Mouse (Mus musculus) c-Kit-positive CD71-negative TER-119-negative erythroid progenitor cells, embryonic 14.5 days (primary cell): ENCODE measurements around the gene Pcna.
A peak's percentile ranks its signal among the peaks of the same experiment; 100 is the strongest.
"Not testable (repeated sequence)": the region's sequence is repeated elsewhere in the genome, so short reads cannot be mapped to it uniquely, and the experiment has no call there.

ENCODE experiments used
- DNase-seq: peaks from one replicate; pipeline ENCODE4 v3.0.0-alpha.2; 2013; ENCODE audit warnings: low read depth

Pcna gene

GRCm38 (mm10) chr2:132276249-132276648 lies 23.1 kb upstream of the Pcna start:
- DNase-seq, result no peak

- DNase-seq, result no peak
These were observed 22.4 kb upstream of the Pcna start for GRCm38 (mm10) chr2:132275527-132275926.

DNA sequence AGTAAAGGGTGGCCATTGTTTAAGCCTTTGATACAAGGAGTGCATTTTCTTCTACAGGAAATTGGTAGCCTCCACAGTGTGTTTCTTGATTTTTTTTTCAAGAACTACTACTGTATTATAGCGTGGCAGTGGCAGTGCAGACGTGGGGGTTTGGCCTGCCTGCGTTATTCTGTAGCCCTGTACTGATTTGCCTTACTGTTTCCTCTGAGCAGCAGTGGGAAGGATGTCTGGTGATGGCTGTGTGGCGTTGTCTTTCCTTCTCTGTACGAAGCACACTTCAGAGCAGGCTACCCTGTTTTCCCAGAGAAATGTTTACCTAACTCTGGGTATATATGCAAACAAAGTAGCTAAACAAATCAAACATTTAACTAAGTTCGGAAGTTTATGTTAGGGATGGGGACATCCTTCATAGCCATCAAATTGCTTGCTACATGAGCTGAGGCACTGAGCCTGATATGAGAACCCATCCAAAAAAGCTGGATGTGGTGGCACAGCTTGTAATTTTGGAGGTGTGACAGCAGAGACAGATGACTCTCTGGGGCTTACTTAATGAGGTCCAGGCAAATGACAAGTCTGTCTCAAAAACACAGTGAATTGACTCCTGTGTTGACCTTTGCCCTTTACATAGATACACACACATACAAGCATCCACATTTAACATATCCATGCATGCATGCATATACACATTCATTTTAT lies 19.7 kb upstream of the Pcna start:
- DNase-seq, result no peak

DNA sequence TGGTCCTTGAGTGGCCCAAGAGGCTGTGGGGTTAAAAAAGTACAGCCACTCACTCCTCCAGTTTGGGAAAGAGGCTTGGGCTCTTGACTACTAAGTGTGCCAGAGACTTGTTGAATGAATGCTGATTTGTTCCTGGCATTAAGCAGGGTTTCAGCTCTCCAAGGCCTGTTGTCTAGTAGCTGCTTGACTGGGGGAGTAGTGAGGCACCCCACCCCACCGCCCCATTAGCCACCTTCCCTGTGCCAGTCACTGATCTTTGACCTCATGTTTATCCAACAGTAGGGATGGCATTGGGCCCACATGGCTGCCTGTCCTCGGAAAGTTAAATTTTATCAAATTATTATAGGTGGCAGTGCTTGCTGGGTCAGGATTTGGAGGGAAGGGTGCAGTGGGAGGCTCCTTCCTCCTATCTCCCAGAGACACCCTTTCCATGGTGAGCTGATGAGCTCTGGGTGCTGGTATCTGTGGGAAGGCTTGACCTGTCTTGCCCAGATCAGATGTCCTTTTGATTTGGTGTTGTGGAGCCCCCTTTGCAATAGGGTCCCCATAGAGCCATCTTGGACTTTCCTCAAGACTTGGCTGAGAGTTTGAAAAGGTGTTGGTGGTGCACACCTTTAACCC lies 17.3 kb upstream of the Pcna start:
- DNase-seq, result no peak

DNA sequence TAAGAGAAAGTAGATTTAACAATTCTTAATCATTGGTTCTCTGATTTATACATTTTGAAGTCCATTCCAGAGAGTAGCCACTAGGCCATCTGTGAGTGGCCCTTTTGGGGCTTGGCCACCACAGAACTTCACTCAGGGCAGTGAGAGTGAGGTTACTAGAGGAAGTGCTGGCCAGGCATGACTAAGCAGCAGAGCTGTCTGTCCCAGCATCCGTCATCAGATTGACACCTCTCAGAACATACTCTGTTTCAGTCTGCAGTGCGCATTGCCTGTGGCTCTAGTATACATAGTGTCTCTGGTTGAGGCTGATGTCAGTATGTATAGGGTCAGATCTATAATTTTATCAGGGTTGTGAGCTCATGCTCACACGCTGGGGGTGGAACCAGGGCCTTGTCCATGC lies 16.1 kb upstream of the Pcna start:
- DNase-seq, result no peak

DNA sequence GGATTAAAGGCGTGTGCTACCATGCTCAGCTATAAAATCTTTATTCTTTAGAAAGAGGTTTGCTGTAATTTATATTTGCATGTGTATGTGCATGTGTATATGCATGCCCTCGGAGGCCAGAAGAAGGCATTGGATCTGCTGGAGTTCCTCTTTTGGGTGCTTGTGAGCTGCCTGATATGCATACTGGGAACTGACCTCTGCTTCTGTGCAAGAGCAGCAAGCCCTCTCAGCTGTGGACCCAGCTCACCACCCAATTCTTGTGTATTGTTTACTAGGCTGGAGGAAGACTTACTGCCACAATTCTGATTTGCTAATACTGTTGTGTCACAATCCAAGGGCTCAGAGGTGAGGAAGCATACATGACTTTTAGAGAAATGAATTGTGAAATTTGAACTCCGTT lies 13.0 kb upstream of the Pcna start:
- no peak for DNase-seq

DNA sequence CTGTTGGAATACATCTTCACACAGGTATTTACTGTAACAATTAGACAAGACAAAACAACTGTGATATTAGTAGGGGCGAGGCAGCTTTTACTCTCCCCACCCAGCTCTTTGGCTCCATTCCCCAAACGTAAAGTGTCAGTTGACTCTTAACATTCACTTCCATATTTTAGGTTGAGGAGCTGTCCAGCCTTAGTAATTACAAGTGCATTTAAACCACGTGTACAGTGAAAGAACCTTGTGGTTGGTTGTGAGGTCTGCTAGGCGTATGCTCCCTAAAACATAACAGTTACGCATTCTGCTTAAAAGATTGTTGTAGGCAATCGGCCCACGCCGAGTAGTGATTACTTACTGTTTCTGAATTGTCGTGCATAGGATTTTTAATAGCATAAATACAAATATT lies 12.1 kb upstream of the Pcna start:
- DNase-seq, result no peak

- no peak for DNase-seq
These were observed 11.2 kb upstream of the Pcna start for GRCm38 (mm10) chr2:132264266-132264710.

- no peak for DNase-seq
These were observed 10.5 kb upstream of the Pcna start for GRCm38 (mm10) chr2:132263421-132264265.

- peak; percentile 96 for DNase-seq
These were observed 9.8 kb upstream of the Pcna start, which contains the start of gene Cds2 for GRCm38 (mm10) chr2:132262879-132263398. Cds2 (plus strand) TSS chr2:132263148.

GRCm38 (mm10) chr2:132262175-132262574 lies 9.1 kb upstream of the Pcna start:
- no peak for DNase-seq

- DNase-seq, result no peak
These were observed 7.5 kb upstream of the Pcna start for GRCm38 (mm10) chr2:132260601-132261000.

DNA sequence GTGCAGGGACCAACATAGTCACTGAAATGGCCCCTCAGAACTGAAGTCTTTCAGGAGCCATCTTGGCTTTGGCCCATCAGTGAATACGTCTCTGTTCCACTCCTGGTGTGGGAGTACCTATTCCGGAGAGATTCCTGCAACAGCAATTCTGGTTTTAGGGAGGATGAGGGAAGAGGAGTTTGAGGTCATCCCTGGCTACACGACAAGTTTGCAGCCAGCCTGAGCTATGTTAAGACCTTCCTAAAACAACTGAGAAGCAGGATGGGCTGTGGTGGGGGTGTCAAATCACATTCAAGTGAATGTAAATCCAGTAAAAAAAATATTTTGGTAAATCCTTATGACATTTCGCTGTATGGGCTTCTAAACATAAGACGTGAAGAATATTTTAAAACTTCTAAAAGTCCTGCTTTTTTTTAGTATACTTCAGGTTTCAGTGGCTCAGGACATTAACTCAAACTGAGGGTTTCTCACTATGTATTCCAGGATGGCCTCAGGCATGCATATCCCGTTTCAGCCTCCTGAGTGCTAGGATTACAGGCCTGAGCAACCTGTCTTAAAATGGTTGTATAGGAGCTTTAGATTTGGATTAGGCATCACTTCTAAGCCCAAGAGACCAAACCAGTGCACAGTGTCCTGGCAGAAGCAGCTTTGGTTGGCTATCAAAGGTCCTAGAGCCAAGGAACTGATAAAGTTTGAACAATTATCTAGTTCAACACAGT lies 4.4 kb upstream of the Pcna start:
- DNase-seq, result no peak

DNA sequence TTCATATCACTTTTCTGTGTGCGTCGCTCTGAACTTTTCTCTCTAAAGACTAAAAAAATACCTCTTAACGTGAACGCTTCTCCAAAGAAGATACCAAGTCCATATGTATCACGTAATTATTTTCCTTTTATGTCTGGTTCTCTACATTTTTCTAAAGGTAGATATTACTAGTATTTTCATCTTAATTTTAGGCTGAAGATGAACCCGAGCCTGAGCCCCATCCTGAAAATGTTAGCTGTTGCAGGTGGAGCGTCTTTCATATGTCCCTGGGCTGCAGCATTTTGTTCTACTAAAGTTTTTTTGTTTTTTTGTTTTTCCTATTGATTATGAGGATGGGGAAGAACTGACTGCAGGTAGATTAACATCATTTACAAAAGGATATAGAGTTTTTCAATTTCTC lies 489 bp upstream of the Pcna start:
- no peak for DNase-seq

DNA sequence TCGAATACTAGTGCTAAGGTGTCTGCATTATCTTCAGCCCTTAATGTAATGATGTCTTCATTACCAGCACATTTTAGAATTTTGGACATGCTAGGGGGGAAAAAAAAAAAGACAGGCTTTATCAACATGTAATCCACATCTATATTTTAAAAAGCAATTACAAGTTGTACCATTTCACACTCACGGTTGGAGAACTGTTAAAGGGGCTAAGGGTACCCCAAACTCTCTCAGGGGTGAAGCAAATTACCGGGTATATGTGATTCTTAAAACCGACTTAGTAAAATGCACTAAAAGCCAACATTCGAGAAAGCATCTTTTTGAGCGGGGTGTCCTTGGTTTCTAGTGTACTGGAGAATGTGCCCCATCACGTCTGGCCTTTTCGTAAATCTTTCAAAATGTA lies 1.2 kb downstream of the Pcna start:
- no peak for DNase-seq

DNA sequence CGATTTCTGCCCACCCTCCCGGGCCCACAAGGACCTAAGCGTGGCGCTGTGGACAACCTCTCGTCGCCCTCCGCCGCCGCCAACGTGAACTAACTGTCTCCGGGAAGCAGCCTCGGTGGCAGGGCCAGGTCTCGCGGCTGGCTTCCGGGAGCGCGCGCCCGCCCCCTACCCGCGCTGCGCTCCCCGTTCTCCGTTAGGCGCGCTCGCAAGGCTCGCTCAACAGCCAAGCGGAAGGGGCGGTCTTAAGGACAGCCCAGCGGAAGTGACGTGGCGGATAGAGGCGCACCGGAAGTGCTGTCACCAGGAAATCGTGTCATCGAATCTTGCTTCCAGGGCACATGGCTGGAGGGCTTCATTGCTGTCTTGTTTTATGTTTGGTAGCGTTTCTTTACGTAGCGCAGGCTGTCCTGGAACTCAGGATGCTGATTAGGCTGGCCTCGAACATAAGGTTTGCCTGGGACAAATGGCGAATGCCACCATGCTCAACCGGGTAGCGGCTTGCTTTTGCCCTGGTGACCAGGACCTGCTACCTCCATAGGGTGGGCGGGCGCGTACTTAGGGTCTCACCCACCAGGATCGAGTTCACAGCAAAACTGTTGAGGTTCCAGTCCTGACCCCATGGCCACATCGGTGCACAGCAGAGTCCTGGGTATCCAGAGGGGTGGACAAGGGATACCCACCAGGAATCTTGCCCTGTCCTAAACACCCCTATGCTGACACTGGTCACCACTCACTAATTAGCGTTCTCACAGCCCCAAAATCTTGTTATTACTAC lies 5.4 kb downstream of the Pcna start, which contains the start of gene Tmem230:
Gene Tmem230 (minus strand): TSS at position 269 of the 775 bp plus-strand sequence.
- DNase-seq, result peak; percentile 91

- no peak for DNase-seq
These were observed 9.7 kb downstream of the Pcna start for GRCm38 (mm10) chr2:132243370-132243769.

DNA sequence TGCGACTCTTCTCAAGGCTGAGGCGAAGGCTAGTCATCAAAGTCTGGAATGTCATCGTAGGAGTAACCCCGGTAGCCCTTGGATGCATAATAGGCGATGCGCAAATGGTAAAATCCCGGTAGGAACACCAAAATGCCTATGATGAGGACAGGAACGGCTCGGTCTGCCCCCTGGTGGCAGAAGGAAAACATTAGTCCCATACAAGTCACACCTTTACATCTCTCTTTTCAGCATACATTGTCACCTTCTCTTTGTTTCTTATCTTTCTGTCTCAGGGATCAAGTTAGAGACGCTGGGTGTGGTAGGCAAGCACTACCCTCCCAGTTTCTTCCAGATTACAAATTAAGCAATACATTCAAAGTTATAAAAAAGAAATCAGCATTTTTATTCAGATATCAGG lies 12.7 kb downstream of the Pcna start:
- DNase-seq, result peak; percentile 31

GRCm38 (mm10) chr2:132239434-132239833 lies 13.7 kb downstream of the Pcna start:
- not testable (repeated sequence) for DNase-seq

GRCm38 (mm10) chr2:132235975-132236374 lies 17.1 kb downstream of the Pcna start:
- DNase-seq, result no peak

DNA sequence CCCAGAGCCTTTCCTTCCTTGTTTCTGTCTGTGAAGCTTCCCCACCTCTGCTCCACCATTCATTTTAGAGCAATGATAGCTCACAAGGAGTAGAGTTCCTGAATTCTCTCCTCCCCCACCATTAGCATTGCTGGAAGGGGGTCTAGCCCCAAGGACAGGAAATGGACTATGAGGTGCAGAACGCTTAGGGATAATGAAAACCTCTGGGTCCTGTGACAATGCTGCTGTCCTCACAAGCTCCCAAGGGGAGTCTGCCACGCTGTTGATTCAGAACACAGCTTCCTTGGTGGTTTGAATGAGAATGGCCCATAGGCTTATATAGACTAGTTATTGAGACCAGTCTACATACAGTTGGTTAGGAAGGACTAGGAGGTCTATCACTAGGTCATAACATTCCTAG lies 17.8 kb downstream of the Pcna start:
- no peak for DNase-seq
